Mouse (Mus musculus) large intestine, adult 2 months (tissue): ENCODE data around the gene Erv3. TPM values are rescaled to one million over a fixed set of nuclear protein-coding genes. Genes with fewer than 3 reads are reported as not detected.

ENCODE experiments used
- DNase-seq: peaks from one replicate; pipeline ENCODE4 v3.0.0-alpha.2; 2012; ENCODE audit warnings: low read depth, low spot score
- WGBS: fragments of 180-500 bp; shearing (Covaris S2); methylation state at CpG from one replicate; pipeline ENCODE4 v1.1.7; 2018; 5-methylcytosine and 5-hydroxymethylcytosine counted together
- polyA plus RNA-seq: library from polyadenylated mRNA; depleted of rRNA; stranded (reverse); fragments of >200 nt; gene quantifications from 2 replicates; pipeline ENCODE4 v1.2.3, GENCODE M21; 2012

The Erv3 gene
- polyA plus RNA-seq, 1 experiment, result not detected

GRCm38 (mm10) chr2:131827999-131828975, 31.3 kb downstream of the Erv3 start:
- DNase-seq, result no peak
- 46% methylated on average over 18 of the region's 18 CpGs for WGBS

GRCm38 (mm10) chr2:131827026-131827687, 32.4 kb downstream of the Erv3 start:
- no peak for DNase-seq
- 76% methylated on average over 4 of the region's 4 CpGs for WGBS

- no peak for DNase-seq
- 59% methylated on average over 2 of the region's 2 CpGs for WGBS
Measured at GRCm38 (mm10) chr2:131825498-131825897, 34.0 kb downstream of the Erv3 start.

GRCm38 (mm10) chr2:131823931-131824330, 35.6 kb downstream of the Erv3 start:
- whole genome bisulfite sequencing, result 22% methylated on average over 2 of the region's 2 CpGs
- no peak for DNase-seq

GRCm38 (mm10) chr2:131822492-131822891, 37.1 kb downstream of the Erv3 start:
- 77% methylated on average over 3 of the region's 3 CpGs for WGBS
- DNase-seq, result no peak

GRCm38 (mm10) chr2:131821708-131821990, 37.9 kb downstream of the Erv3 start:
- DNase-seq, result no peak
- WGBS, result 74% methylated on average over 3 of the region's 3 CpGs

GRCm38 (mm10) chr2:131820932-131821707, 38.4 kb downstream of the Erv3 start:
- peak; percentile 55 for DNase-seq
- WGBS, result 35% methylated on average over 6 of the region's 6 CpGs

- 21% methylated on average over 14 of the region's 14 CpGs for WGBS
- DNase-seq, result peak; percentile 62
Measured at GRCm38 (mm10) chr2:131820088-131820675, 39.4 kb downstream of the Erv3 start.

- WGBS, result 80% methylated on average over 10 of the region's 10 CpGs
- no peak for DNase-seq
Measured at GRCm38 (mm10) chr2:131814327-131814726, 45.2 kb downstream of the Erv3 start.

GRCm38 (mm10) chr2:131813437-131813836, 46.1 kb downstream of the Erv3 start:
- WGBS, result 53% methylated on average over 1 of the region's 1 CpGs

GRCm38 (mm10) chr2:131812480-131813137, 46.9 kb downstream of the Erv3 start:
- 20% methylated on average over 23 of the region's 23 CpGs for whole genome bisulfite sequencing
- peak; percentile 25 for DNase-seq

More at GRCm38 (mm10) chr2:131813437-131813836, 46.1 kb downstream of the Erv3 start:
- DNase-seq, result no peak

- WGBS, result 65% methylated on average over 2 of the region's 2 CpGs
- no peak for DNase-seq
Measured at GRCm38 (mm10) chr2:131811607-131812006, 47.9 kb downstream of the Erv3 start.

GRCm38 (mm10) chr2:131808856-131809255, 50.7 kb downstream of the Erv3 start:
- DNase-seq, result no peak
- 35% methylated on average over 7 of the region's 7 CpGs for WGBS

- no peak for DNase-seq
- WGBS, result 69% methylated on average over 11 of the region's 11 CpGs
Measured at GRCm38 (mm10) chr2:131807660-131808059, 51.9 kb downstream of the Erv3 start.

- DNase-seq, result no peak
- WGBS, result 51% methylated on average over 7 of the region's 7 CpGs
Measured at GRCm38 (mm10) chr2:131806863-131807262, 52.7 kb downstream of the Erv3 start.

GRCm38 (mm10) chr2:131805306-131805705, 54.2 kb downstream of the Erv3 start:
- 74% methylated on average over 1 of the region's 1 CpGs for WGBS
- DNase-seq, result no peak

- DNase-seq, result no peak
- WGBS, result 54% methylated on average over 3 of the region's 3 CpGs
Measured at GRCm38 (mm10) chr2:131803801-131804200, 55.7 kb downstream of the Erv3 start.
